8 mouse cellular contexts compared by ENCODE assay signal in genomic region chr4:133625621-133626071, GRCm38 (mm10). TPM values are rescaled to one million over a fixed set of nuclear protein-coding genes. Genes with fewer than 3 reads are reported as not detected.
DNase-seq lines count a peak whose midpoint lies in the region; ATAC-seq lines count a peak whose summit lies in the region.

No protein-coding gene starts in this region.

- H3K4me2 ChIP-seq in heart, embryonic 16.5 days (ENCODE audit: low read depth, low read length) = no peak overlapping the region

- H3K27me3 ChIP-seq in heart, embryonic 16.5 days (ENCODE audit: control insufficient read depth, insufficient read depth, low read length) = no peaks in the 10 kb centered on the region
- H3K27me3 ChIP-seq in limb, embryonic 10.5 days (ENCODE audit: low read depth, poor library complexity, severe bottlenecking) = no peaks in the 10 kb centered on the region

- H3K9ac ChIP-seq in heart, embryonic 16.5 days (ENCODE audit: low read length) = peak overlapping the region; percentile 1; the same call in 1 of the 2 replicates

- peak overlapping the region; percentile 83 for H3K27ac ChIP-seq in heart, embryonic 16.5 days (ENCODE audit: low read length)
- H3K27ac ChIP-seq in limb, embryonic 10.5 days = peak overlapping the region; percentile 47; the same call in 1 of the 2 replicates

- WGBS in heart, embryonic 16.5 days = 52% methylated on average over 11 of the region's 11 CpGs
- WGBS in limb, embryonic 10.5 days = 77% methylated on average over 11 of the region's 11 CpGs

- peaks cover 3% of the 10 kb centered on the region; the same call in 1 of the 2 replicates for H3K36me3 ChIP-seq in heart, embryonic 16.5 days (ENCODE audit: control insufficient read depth, insufficient read depth)
- H3K36me3 ChIP-seq in limb, embryonic 10.5 days = peaks cover 55% of the 10 kb centered on the region

- peak; percentile 29 to 35 for DNase-seq in cerebellum, postnatal 36 days
- DNase-seq in cerebellum, adult 11-12 months = no peak
- DNase-seq in ZHBTc4 (ENCODE audit: low read depth, low spot score) = peak; percentile 67
- no peak for DNase-seq in limb, embryonic 10.5 days (ENCODE audit: low spot score)
- DNase-seq in natural killer cell, adult 2 months (ENCODE audit: low spot score in 2 of 2) = peak; percentile 84 to 86
- no peak for DNase-seq in right cerebral cortex, adult 18-20 months
- no peak for DNase-seq in retina, postnatal 1 day

- peak; percentile 81 for ATAC-seq in heart, embryonic 16.5 days (replicated peaks; ENCODE audit: extremely low read depth, insufficient read depth, low FRiP score)

- H3K9me3 ChIP-seq in heart, embryonic 16.5 days (replicated peaks; ENCODE audit: control insufficient read depth, low read length) = no peaks in the 10 kb centered on the region
- no peaks in the 10 kb centered on the region for H3K9me3 ChIP-seq in limb, embryonic 10.5 days (replicated peaks)

- H3K4me3 ChIP-seq in heart, embryonic 16.5 days (ENCODE audit: low read length) = no peak overlapping the region
- H3K4me3 ChIP-seq in limb, embryonic 10.5 days = no peak overlapping the region

- H3K4me1 ChIP-seq in heart, embryonic 16.5 days (ENCODE audit: control insufficient read depth, insufficient read depth, low read length) = peaks cover 12% of the 10 kb centered on the region
- peaks cover 25% of the 10 kb centered on the region for H3K4me1 ChIP-seq in limb, embryonic 10.5 days

RNA-seq across cellular contexts. Expression of gene Sfn, which starts 23.7 kb away (rescaled TPM):
- polyA plus RNA-seq in heart, embryonic 16.5 days (2015; fragmentation: Nextera tagmentation; extraction: Ambion mirVana) = 11.2 and 20.6 TPM in 2 replicates
- polyA plus RNA-seq in limb, embryonic 10.5 days (2016; fragmentation: Nextera tagmentation; extraction: Ambion mirVana) = 29.7 and 38.7 TPM in 2 replicates

RNA-seq across cellular contexts. Expression of gene Zdhhc18, which starts 24.3 kb away (rescaled TPM):
- polyA plus RNA-seq in heart, embryonic 16.5 days (2015; fragmentation: Nextera tagmentation; extraction: Ambion mirVana) = 1.8 and 2.2 TPM in 2 replicates
- polyA plus RNA-seq in limb, embryonic 10.5 days (2016; fragmentation: Nextera tagmentation; extraction: Ambion mirVana) = 3.6 and 4.0 TPM in 2 replicates

RNA-seq across cellular contexts. Expression of gene Gpn2, which starts 41.5 kb away (rescaled TPM):
- 12.0 and 12.7 TPM in 2 replicates for polyA plus RNA-seq in heart, embryonic 16.5 days (2015; fragmentation: Nextera tagmentation; extraction: Ambion mirVana)
- polyA plus RNA-seq in limb, embryonic 10.5 days (2016; fragmentation: Nextera tagmentation; extraction: Ambion mirVana) = 31.3 and 31.6 TPM in 2 replicates

RNA-seq across cellular contexts. Expression of gene Pigv, which starts 46.8 kb away (rescaled TPM):
- 13.9 and 16.7 TPM in 2 replicates for polyA plus RNA-seq in heart, embryonic 16.5 days (2015; fragmentation: Nextera tagmentation; extraction: Ambion mirVana)
- polyA plus RNA-seq in limb, embryonic 10.5 days (2016; fragmentation: Nextera tagmentation; extraction: Ambion mirVana) = 17.9 and 19.6 TPM in 2 replicates

RNA-seq across cellular contexts. Expression of gene Gpatch3, which starts 51.1 kb away (rescaled TPM):
- 4.6 and 4.7 TPM in 2 replicates for polyA plus RNA-seq in heart, embryonic 16.5 days (2015; fragmentation: Nextera tagmentation; extraction: Ambion mirVana)
- 12.9 and 14.0 TPM in 2 replicates for polyA plus RNA-seq in limb, embryonic 10.5 days (2016; fragmentation: Nextera tagmentation; extraction: Ambion mirVana)

Comparison
In these comparisons a context has a peak if more than half of its experiments do, and no peak if none do; other contexts are left out.
1. DNase-seq: peak in cerebellum, postnatal 36 days (2 of 2), ZHBTc4 (single experiment) and natural killer cell, adult 2 months (2 of 2); none in cerebellum, adult 11-12 months (single experiment), limb, embryonic 10.5 days (single experiment), right cerebral cortex, adult 18-20 months (single experiment) and retina, postnatal 1 day (single experiment).